Mouse (Mus musculus) lung, embryonic 14.5 days (tissue): ENCODE measurements around the gene Aldh16a1. TPM values are rescaled to one million over a fixed set of nuclear protein-coding genes. Genes with fewer than 3 reads are reported as not detected.

ENCODE experiments used
- ATAC-seq: fragments of 200-750 bp; cut with Nextera tagmentation; 2 replicates; pipeline ENCODE4 v1.8.0; 2017; ENCODE audit warnings: mild to moderate bottlenecking, moderate TSS enrichment, moderate library complexity; ENCODE audit not compliant: insufficient read depth
- DNase-seq: peaks from one replicate; pipeline ENCODE4 v3.0.0-alpha.2; 2015
- H3K27ac ChIP-seq: fragments of 300-500 bp; sonication (generic); 2 replicates; pipeline ENCODE4 v1.5.1; 2014; ENCODE audit warnings: low read depth, mild to moderate bottlenecking, moderate library complexity
- H3K27me3 ChIP-seq: fragments of 300-500 bp; sonication (generic); 2 replicates; pipeline ENCODE4 v1.6.1; 2014; ENCODE audit warnings: low read length, control low read depth; ENCODE audit not compliant: insufficient read depth
- H3K36me3 ChIP-seq: fragments of 300-500 bp; sonication (generic); 2 replicates; pipeline ENCODE4 v1.6.1; 2014; ENCODE audit warnings: control low read depth; ENCODE audit not compliant: insufficient read depth
- H3K4me1 ChIP-seq: fragments of 300-500 bp; sonication (generic); 2 replicates; pipeline ENCODE4 v1.6.1; 2014; ENCODE audit warnings: antibody characterized with exemption, control low read depth; ENCODE audit not compliant: insufficient read depth
- H3K4me2 ChIP-seq: fragments of 300-500 bp; sonication (generic); 2 replicates; pipeline ENCODE4 v1.6.1; 2014; ENCODE audit warnings: mild to moderate bottlenecking
- H3K4me3 ChIP-seq: fragments of 300-500 bp; sonication (generic); 2 replicates; pipeline ENCODE4 v1.5.1; 2014; ENCODE audit warnings: low read depth, low read length
- H3K9ac ChIP-seq: fragments of 300-500 bp; sonication (generic); 2 replicates; pipeline ENCODE4 v1.6.1; 2014
- H3K9me3 ChIP-seq: fragments of 300-500 bp; sonication (generic); 2 replicates; pipeline ENCODE4 v1.6.1; 2016; ENCODE audit warnings: low read depth, low read length, control low read depth
- CTCF ChIP-seq: IDR thresholded peaks from 2 replicates; pipeline ENCODE4 v1.5.1; 2016; ENCODE audit warnings: antibody characterized with exemption, low read depth
- WGBS: fragments of 180-500 bp; shearing (Covaris S2); extraction: QIAGEN DNeasy Blood & Tissue Kit; methylation state at CpG from one replicate; pipeline ENCODE4 v1.1.7; 2014; 5-methylcytosine and 5-hydroxymethylcytosine counted together
- polyA plus RNA-seq: library from polyadenylated mRNA; unstranded; fragments of >200 nt; fragmentation: Nextera tagmentation; extraction: Ambion mirVana; gene quantifications from 2 replicates; pipeline ENCODE4 v1.2.1, GENCODE M21; 2014

The Aldh16a1 gene
- polyA plus RNA-seq, 1 experiment from 2014 or later = 52.9 TPM

DNA sequence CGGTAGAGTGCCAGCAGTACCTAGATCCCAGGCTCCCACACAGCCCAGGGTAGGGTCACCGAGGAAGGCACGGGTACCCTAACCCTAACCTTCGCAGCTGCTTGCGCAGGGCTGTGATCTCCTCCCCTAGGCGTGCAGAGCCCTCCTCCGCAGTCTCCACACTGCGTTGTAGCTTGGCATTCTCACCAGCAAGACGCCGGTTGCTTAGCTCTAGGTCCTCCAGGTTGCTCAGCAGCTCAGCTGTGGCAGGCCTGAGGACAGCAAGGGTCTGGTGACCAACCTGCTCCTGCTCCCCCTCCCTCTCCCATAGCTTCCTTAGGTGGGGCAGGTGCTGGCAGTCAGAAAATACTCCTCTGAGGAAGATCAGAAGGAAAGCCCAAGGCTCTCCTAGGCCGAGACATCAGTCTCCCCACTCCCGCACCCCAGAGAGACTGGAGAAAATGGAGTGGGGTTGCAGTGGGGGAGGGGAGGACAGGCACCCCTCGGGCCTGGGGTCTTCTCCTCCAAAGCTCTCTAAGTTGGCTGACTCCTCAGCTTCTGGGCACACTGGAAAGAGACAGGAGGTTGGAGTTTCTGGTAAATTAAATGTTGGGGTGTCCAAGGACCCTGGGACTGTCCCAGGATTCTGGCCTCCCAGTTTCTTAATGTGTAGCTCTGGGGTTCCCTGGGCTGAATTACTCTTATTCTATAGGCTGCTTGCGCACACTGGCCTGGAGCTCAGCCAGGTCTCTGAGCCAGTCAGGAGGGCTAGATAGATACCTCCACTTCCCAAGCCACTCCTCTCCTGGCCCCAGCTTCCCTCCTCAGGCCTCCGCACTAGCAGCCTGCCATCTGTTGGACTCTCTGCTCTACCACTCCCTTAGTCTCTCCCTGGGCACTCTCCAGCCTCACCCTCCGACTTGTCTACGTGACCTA is 39.7 kb upstream of the Aldh16a1 start:
- ATAC-seq (no peak), DNase-seq (no peak)
- Histone ChIP-seq H3K4me1 (no peaks in the 10 kb centered on the region), H3K36me3 (no peaks in the 10 kb centered on the region), H3K9ac (no peak overlapping the region), H3K27me3 (0 out of 2 replicates have a peak, but pooled peaks cover 4% of the 10 kb centered on the region), H3K4me2 (no peak overlapping the region), H3K27ac (no peak overlapping the region), H3K9me3 (no peaks in the 10 kb centered on the region), H3K4me3 (no peak overlapping the region)
- no peak for TF ChIP-seq CTCF
- WGBS = 70% methylated on average over 17 of the region's 17 CpGs

GRCm38 (mm10) chr7:45193406-45193805 is 39.0 kb upstream of the Aldh16a1 start:
- ATAC-seq = no peak
- Histone ChIP-seq H3K4me1 (no peaks in the 10 kb centered on the region), H3K27ac (no peak overlapping the region), H3K27me3 (peaks cover 9% of the 10 kb centered on the region; the same call in 1 of the 2 replicates), H3K9ac (no peak overlapping the region), H3K36me3 (no peaks in the 10 kb centered on the region), H3K9me3 (no peaks in the 10 kb centered on the region), H3K4me2 (no peak overlapping the region), H3K4me3 (no peak overlapping the region)
- 59% methylated on average over 5 of the region's 5 CpGs for WGBS
- DNase-seq = no peak
- TF ChIP-seq CTCF = 0 out of 2 replicates have a peak, but pooled peaks have one; percentile 15

DNA sequence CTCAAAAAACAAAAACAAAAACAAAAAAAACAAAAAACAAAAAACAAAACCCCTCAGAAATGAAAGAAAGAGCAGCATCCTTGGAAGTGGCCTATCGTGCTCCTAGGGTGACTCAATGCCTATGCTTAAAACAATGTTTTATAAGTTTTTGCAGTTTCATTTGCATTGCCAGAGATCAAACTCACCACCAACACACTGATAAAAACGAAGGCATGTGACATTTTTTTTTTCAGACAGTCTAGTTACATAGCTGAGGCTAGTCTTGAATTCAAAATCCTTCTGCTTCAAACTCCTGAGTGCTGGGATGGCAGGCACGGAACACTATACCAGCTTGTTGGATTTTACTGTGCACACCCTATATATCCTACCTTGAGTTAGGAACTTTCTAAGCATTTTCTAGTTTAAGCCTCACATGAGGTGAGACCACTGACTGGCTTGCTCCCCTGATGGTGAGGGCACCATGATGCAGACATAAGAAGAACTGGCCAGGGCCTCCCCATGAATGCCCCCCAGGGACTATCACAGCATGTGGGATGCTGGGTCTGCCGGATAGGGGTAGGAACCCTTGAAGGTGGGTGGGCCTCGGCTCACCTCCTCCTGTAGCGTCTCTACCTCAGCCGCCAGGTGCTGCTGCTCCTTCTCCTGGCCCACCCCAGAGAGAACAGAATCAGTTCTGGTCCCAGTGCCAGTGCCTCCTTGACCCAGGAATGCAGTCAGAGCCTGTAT is 38.4 kb upstream of the Aldh16a1 start:
- no peak for TF ChIP-seq CTCF
- Histone ChIP-seq H3K4me2 (no peak overlapping the region), H3K4me3 (no peak overlapping the region), H3K9me3 (no peaks in the 10 kb centered on the region), H3K4me1 (no peaks in the 10 kb centered on the region), H3K36me3 (no peaks in the 10 kb centered on the region), H3K9ac (no peak overlapping the region), H3K27me3 (peaks cover 9% of the 10 kb centered on the region; the same call in 1 of the 2 replicates), H3K27ac (no peak overlapping the region)
- 78% methylated on average over 7 of the region's 7 CpGs for WGBS
- DNase-seq (no peak), ATAC-seq (no peak)

DNA sequence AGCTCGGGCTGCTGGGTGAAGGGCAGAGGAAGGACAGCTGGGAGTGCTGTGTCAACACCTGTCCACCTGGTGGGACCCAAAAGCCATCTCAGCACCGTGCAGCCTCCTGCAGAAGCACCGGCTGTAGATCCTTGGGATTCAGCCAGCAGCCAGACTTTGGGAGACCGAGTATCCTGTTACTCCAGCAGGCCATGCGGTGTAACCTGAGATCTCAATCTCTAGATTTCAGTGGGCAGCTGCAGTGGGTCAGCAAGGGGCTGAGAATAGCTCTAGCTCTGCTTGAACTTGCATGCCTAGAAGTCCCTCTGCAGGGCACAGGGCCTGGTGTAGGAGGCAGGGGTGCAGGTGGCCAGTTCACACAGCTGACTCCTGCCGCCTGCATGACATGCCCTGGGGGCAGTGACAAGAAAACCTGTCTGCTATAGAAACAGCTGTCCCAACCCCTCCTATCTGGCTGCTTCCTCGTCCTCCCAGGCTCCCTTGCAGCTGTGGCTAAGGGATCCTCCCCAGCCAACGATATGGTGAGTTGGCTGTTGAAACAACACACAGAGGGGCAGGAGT is 37.5 kb upstream of the Aldh16a1 start:
- no peaks in the 10 kb centered on the region for H3K9me3 ChIP-seq
- H3K9ac ChIP-seq = no peak overlapping the region
- 5% methylated on average over 8 of the region's 8 CpGs for WGBS
- no peak for TF ChIP-seq CTCF
- H3K36me3 ChIP-seq = no peaks in the 10 kb centered on the region
- no peak overlapping the region for H3K4me2 ChIP-seq
- DNase-seq (peak; percentile 49), ATAC-seq (peak; percentile 39; the same call in 1 of the 2 replicates)
- H3K27me3 ChIP-seq = peaks cover 13% of the 10 kb centered on the region; the same call in 1 of the 2 replicates
- H3K27ac ChIP-seq = no peak overlapping the region
- H3K4me1 ChIP-seq = no peaks in the 10 kb centered on the region
- H3K4me3 ChIP-seq = no peak overlapping the region

DNA sequence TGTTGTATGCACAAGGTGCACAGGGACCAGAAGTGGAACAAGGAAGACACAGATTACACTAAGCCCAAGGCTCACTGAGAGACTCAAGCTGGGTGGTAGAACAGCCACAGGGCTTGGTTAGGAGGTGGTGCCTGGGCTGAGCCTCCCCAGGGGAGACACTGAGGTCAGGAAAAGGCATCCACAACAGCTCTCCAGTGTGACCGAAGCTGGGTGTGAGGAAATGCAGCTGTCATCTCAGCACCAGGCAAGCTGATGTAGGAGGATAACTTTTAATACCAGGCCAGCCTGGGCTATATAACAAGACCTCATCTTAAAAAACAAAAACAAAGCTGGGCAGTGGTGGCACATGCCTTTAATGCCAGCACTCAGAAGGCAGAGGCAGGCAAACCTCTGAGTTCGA is 36.8 kb upstream of the Aldh16a1 start:
- Histone ChIP-seq H3K27ac (no peak overlapping the region), H3K9me3 (no peaks in the 10 kb centered on the region), H3K36me3 (no peaks in the 10 kb centered on the region), H3K4me1 (no peaks in the 10 kb centered on the region), H3K4me3 (no peak overlapping the region), H3K4me2 (no peak overlapping the region), H3K9ac (no peak overlapping the region), H3K27me3 (peaks cover 20% of the 10 kb centered on the region)
- TF ChIP-seq CTCF = no peak
- WGBS = 49% methylated on average over 2 of the region's 2 CpGs
- DNase-seq (no peak), ATAC-seq (no peak)

DNA sequence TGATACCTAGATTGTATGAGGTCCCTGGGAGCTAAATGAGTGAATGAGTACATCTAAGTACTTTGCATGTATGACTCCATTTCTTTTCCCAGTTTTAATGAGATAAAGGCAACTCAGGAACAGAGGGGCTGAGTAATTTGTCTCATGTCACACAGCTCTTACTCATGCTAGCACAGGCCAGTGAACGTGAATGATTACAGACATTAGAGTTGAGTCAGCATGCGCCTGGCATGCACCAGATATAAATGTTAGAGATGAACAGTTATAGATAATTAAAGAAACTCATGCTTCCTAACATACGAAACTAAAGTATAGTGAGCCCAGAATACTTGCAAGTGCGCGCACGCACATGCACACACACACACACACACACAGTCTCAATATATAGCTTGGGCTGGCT is 35.8 kb upstream of the Aldh16a1 start:
- DNase-seq = no peak
- H3K4me2 ChIP-seq = no peak overlapping the region
- H3K4me3 ChIP-seq = no peak overlapping the region
- no peak for ATAC-seq
- no peaks in the 10 kb centered on the region for H3K9me3 ChIP-seq
- H3K4me1 ChIP-seq = no peaks in the 10 kb centered on the region
- no peak overlapping the region for H3K9ac ChIP-seq
- H3K27ac ChIP-seq = no peak overlapping the region
- 86% methylated on average over 6 of the region's 6 CpGs for WGBS
- no peaks in the 10 kb centered on the region for H3K36me3 ChIP-seq
- TF ChIP-seq CTCF = no peak
- peaks cover 28% of the 10 kb centered on the region for H3K27me3 ChIP-seq

DNA sequence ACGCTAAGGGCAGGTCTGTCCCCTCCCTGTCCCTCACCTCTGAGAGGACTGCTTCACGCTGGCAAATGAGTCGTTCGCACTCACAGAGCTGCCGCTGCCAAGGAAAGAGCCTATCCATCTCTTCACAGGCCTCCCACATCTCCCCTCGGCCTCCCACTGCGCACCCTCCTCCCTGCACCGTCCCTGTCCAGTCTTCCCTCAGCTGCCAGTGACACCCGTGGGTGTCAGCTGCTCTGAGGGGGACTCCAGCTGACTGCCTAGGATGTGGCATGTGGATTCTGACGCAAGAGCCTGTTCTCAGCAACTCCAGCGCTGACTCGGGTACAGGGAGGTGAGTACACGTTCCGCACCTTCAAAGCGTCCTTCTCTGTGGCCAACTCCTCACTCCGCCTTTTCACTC is 35.2 kb upstream of the Aldh16a1 start:
- H3K9ac ChIP-seq = no peak overlapping the region
- ATAC-seq (no peak), DNase-seq (no peak)
- no peaks in the 10 kb centered on the region for H3K4me1 ChIP-seq
- TF ChIP-seq CTCF = no peak
- H3K9me3 ChIP-seq = no peaks in the 10 kb centered on the region
- H3K4me3 ChIP-seq = no peak overlapping the region
- H3K4me2 ChIP-seq = no peak overlapping the region
- H3K36me3 ChIP-seq = no peaks in the 10 kb centered on the region
- peaks cover 33% of the 10 kb centered on the region for H3K27me3 ChIP-seq
- WGBS = 38% methylated on average over 16 of the region's 16 CpGs
- no peak overlapping the region for H3K27ac ChIP-seq
